Mouse (Mus musculus): ENCODE results near the gene Slc25a27. TPM values are rescaled to one million over a fixed set of nuclear protein-coding genes. Genes with fewer than 3 reads are reported as not detected.

Slc25a27 gene
- polyA plus RNA-seq, 2 experiments: 21.4 to 28.1 TPM

GRCm38 (mm10) chr17:43612221-43612620 lies 54.8 kb downstream of the Slc25a27 start:
- no peak overlapping the region for H3K9ac ChIP-seq (ENCODE audit: low read depth, low read length, severe bottlenecking)
- H3K27ac ChIP-seq (replicated peaks; ENCODE audit: low read depth, low read length): no peak overlapping the region
- 81% methylated on average over 3 of the region's 3 CpGs for WGBS
- ATAC-seq (ENCODE audit: low FRiP score, low read depth): no peak
- H3K9me3 ChIP-seq (ENCODE audit: control insufficient read depth, low read length): no peaks in the 10 kb centered on the region
- H3K27me3 ChIP-seq (ENCODE audit: control insufficient read depth, insufficient read depth, low read length): no peaks in the 10 kb centered on the region
- DNase-seq (ENCODE audit: low spot score): no peak
- no peaks in the 10 kb centered on the region for H3K36me3 ChIP-seq (ENCODE audit: control insufficient read depth, insufficient read depth, low read length)
- TF ChIP-seq POLR2A (IDR thresholded peaks at IDR 0.05; ENCODE audit: borderline replicate concordance, extremely low read depth, insufficient read depth, insufficient read length): no peak
- H3K4me2 ChIP-seq (replicated peaks; ENCODE audit: low read depth, low read length, severe bottlenecking): no peak overlapping the region
- no peaks in the 10 kb centered on the region for H3K4me1 ChIP-seq (ENCODE audit: control insufficient read depth, insufficient read depth, low read length)
- no peak overlapping the region for H3K4me3 ChIP-seq (replicated peaks; ENCODE audit: low read length)

GRCm38 (mm10) chr17:43611586-43611985 lies 55.4 kb downstream of the Slc25a27 start:
- Histone ChIP-seq H3K4me1 (ENCODE audit: control insufficient read depth, insufficient read depth, low read length) (no peaks in the 10 kb centered on the region), H3K4me2 (replicated peaks; ENCODE audit: low read depth, low read length, severe bottlenecking) (no peak overlapping the region), H3K36me3 (ENCODE audit: control insufficient read depth, insufficient read depth, low read length) (no peaks in the 10 kb centered on the region), H3K27ac (replicated peaks; ENCODE audit: low read depth, low read length) (no peak overlapping the region), H3K4me3 (replicated peaks; ENCODE audit: low read length) (no peak overlapping the region), H3K27me3 (ENCODE audit: control insufficient read depth, insufficient read depth, low read length) (no peaks in the 10 kb centered on the region), H3K9me3 (ENCODE audit: control insufficient read depth, low read length) (no peaks in the 10 kb centered on the region), H3K9ac (ENCODE audit: low read depth, low read length, severe bottlenecking) (no peak overlapping the region)
- TF ChIP-seq POLR2A (IDR thresholded peaks at IDR 0.05; ENCODE audit: borderline replicate concordance, extremely low read depth, insufficient read depth, insufficient read length): no peak
- 22% methylated on average over 7 of the region's 7 CpGs for WGBS
- DNase-seq (ENCODE audit: low spot score): peak; percentile 78
- ATAC-seq (ENCODE audit: low FRiP score, low read depth): no peak; the same call in 1 of the 2 replicates

GRCm38 (mm10) chr17:43606704-43607103 lies 60.3 kb downstream of the Slc25a27 start:
- ATAC-seq (ENCODE audit: low FRiP score, low read depth): no peak

GRCm38 (mm10) chr17:43598706-43599105 lies 68.3 kb downstream of the Slc25a27 start:
- Histone ChIP-seq H3K4me2 (replicated peaks; ENCODE audit: low read depth, low read length, severe bottlenecking) (no peak overlapping the region), H3K4me1 (ENCODE audit: control insufficient read depth, insufficient read depth, low read length) (no peaks in the 10 kb centered on the region), H3K9me3 (ENCODE audit: control insufficient read depth, low read length) (no peaks in the 10 kb centered on the region), H3K9ac (ENCODE audit: low read depth, low read length, severe bottlenecking) (no peak overlapping the region), H3K36me3 (ENCODE audit: control insufficient read depth, insufficient read depth, low read length) (no peaks in the 10 kb centered on the region), H3K27me3 (ENCODE audit: control insufficient read depth, insufficient read depth, low read length) (no peaks in the 10 kb centered on the region), H3K27ac (replicated peaks; ENCODE audit: low read depth, low read length) (no peak overlapping the region), H3K4me3 (replicated peaks; ENCODE audit: low read length) (no peak overlapping the region)
- TF ChIP-seq POLR2A (IDR thresholded peaks at IDR 0.05; ENCODE audit: borderline replicate concordance, extremely low read depth, insufficient read depth, insufficient read length): no peak
- ATAC-seq (ENCODE audit: low FRiP score, low read depth) (no peak), DNase-seq (ENCODE audit: low spot score) (no peak)
- 56% methylated on average over 4 of the region's 4 CpGs for WGBS

More at GRCm38 (mm10) chr17:43606704-43607103, 60.3 kb downstream of the Slc25a27 start:
- Histone ChIP-seq H3K27me3 (ENCODE audit: control insufficient read depth, insufficient read depth, low read length) (no peaks in the 10 kb centered on the region), H3K27ac (replicated peaks; ENCODE audit: low read depth, low read length) (no peak overlapping the region), H3K4me1 (ENCODE audit: control insufficient read depth, insufficient read depth, low read length) (no peaks in the 10 kb centered on the region), H3K9me3 (ENCODE audit: control insufficient read depth, low read length) (no peaks in the 10 kb centered on the region), H3K4me3 (replicated peaks; ENCODE audit: low read length) (no peak overlapping the region), H3K9ac (ENCODE audit: low read depth, low read length, severe bottlenecking) (no peak overlapping the region), H3K36me3 (ENCODE audit: control insufficient read depth, insufficient read depth, low read length) (no peaks in the 10 kb centered on the region), H3K4me2 (replicated peaks; ENCODE audit: low read depth, low read length, severe bottlenecking) (no peak overlapping the region)
- WGBS: 19% methylated on average over 3 of the region's 3 CpGs
- no peak for TF ChIP-seq POLR2A (IDR thresholded peaks at IDR 0.05; ENCODE audit: borderline replicate concordance, extremely low read depth, insufficient read depth, insufficient read length)
- peak; percentile 61 for DNase-seq (ENCODE audit: low spot score)

GRCm38 (mm10) chr17:43597742-43598141 lies 69.3 kb downstream of the Slc25a27 start:
- no peak for ATAC-seq (ENCODE audit: low FRiP score, low read depth)
- no peak overlapping the region for H3K4me2 ChIP-seq (replicated peaks; ENCODE audit: low read depth, low read length, severe bottlenecking)
- WGBS: 98% methylated on average over 2 of the region's 2 CpGs
- H3K4me3 ChIP-seq (replicated peaks; ENCODE audit: low read length): no peak overlapping the region
- no peaks in the 10 kb centered on the region for H3K27me3 ChIP-seq (ENCODE audit: control insufficient read depth, insufficient read depth, low read length)
- no peak overlapping the region for H3K27ac ChIP-seq (replicated peaks; ENCODE audit: low read depth, low read length)
- H3K36me3 ChIP-seq (ENCODE audit: control insufficient read depth, insufficient read depth, low read length): no peaks in the 10 kb centered on the region
- no peaks in the 10 kb centered on the region for H3K9me3 ChIP-seq (ENCODE audit: control insufficient read depth, low read length)
- no peak for DNase-seq (ENCODE audit: low spot score)
- no peak for TF ChIP-seq POLR2A (IDR thresholded peaks at IDR 0.05; ENCODE audit: borderline replicate concordance, extremely low read depth, insufficient read depth, insufficient read length)
- no peaks in the 10 kb centered on the region for H3K4me1 ChIP-seq (ENCODE audit: control insufficient read depth, insufficient read depth, low read length)
- no peak overlapping the region for H3K9ac ChIP-seq (ENCODE audit: low read depth, low read length, severe bottlenecking)

All from limb, embryonic 14.5 days (tissue).